Mouse (Mus musculus) gastrocnemius, postnatal 36 days (tissue): ENCODE measurements around the gene Rnf152. TPM values are rescaled to one million over a fixed set of nuclear protein-coding genes. Genes with fewer than 3 reads are reported as not detected.

ENCODE experiments used
- DNase-seq, 2 experiments: peaks; one replicate each; pipeline ENCODE4 v3.0.0; 2022
- intact Hi-C: fragments of 180-260 bp; cut with DNase I; formaldehyde crosslinking; loops from one replicate; pipeline ENCODE4 v1.15.1; 2025
- long read RNA-seq, 2 experiments: library from polyadenylated mRNA; stranded (forward); transcript quantifications; one replicate each; pipeline ENCODE4 v2.0.0; 2021
- total RNA-seq, 2 experiments: library from RNA; stranded (reverse); gene quantifications; 2 replicates each; pipeline ENCODE4 v1.2.3; 2021

The Rnf152 gene
- total RNA-seq: under 1 TPM; 0.41 to 0.49 TPM
- long read RNA-seq, experiment 1, partial matches to known transcripts: 0 of 1 reads
- long read RNA-seq, experiment 1, other reads (novel, unspliced or antisense): 1 of 1 reads
- long read RNA-seq, experiment 2: 0 reads

DNA sequence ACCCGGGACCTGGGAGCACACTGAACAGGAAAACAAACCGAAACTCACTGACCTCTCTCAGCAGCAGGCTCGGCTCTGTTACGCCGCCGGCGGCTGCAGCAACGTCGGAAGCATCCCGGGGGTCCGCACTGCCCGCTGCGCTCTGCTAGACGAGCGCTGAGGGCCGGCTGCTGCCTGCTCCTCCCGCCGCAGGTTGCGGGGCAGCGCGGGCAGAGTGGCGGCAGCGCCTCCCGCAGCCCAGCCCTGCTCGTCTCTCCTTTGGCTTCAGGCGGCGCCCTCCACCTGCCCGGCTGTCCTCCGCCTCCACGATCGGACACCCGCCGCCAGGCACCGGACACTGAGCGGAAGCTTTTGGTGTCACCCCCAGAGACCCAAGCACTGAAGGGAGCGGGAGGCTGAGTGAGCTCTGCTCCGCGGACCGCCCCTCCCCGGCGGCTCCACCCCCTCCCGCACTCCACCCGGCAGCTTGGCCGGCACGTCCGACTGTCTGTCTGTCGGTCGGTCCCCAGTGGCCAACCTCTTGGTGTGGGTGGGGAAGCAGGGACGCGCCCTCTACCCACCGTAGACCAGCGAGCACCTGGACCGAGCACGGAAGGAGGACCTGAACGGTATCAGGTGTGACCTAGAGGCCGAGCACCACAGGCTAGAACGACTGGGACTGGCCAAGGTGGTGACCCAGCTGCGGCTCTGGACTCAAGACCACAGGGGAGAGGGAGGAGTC is at the start of gene Rnf152:
Gene Rnf152 (minus strand): TSS at position 420 of the 721 bp plus-strand sequence.
- DNase-seq: peak; percentile 12 to 27
- intact Hi-C loops: no loop called here

DNA sequence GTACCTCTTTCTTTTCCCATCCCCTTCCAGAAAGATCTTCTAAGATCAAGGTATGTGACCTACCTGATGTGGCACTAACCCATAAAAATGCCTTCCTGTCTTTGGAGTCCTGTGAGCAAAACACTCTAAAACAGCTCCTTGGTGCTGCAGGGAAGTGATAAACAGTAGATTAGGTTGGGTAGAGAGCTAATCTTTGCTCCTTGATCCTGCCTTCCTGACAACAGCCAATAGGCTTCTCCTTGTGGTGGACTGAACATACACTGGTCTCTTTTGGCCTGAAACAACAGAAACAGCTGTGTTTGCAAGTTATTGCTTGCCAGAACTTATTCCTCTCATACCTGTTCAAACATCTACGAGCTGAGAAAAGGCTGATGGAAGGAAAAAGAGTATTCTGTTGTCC is 46.3 kb upstream of the Rnf152 start:
- no peak for DNase-seq
- intact Hi-C loops: no loop called here

DNA sequence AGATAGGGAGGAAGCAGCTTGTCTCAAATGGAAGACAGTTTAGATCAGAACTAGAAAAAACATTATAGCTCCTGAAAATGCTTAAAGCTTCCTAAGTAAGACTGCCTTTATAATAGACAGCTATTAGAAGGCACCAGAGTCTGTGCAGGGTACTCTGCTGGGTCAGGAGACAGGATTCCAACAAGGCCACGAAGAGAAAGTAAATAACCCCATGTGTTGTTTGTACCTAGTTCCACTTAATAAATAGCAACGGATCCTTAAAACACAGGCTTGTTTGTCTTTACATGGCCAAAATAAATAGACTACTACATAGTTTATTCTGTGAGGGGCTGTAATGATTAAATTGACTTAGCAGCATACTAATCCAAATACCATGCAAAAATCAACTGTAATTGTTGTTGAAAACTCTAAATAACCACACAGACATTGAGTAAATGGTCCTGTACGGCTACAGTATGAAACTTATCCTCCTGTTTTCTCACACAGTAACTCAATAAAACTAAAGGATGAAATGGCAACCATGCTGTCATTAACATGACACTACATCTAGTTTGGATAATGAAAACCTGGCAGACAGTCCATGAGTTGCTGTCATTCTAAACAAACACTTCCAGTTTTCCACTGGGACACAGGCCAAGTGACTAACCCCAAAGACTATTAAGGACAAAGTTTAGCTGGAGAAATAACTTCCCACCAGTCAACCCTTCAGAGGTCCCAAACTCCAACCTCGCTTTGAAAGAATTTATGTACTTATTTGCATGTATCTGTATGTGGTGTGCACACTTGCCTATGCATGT is 27.8 kb upstream of the Rnf152 start:
- no peak for DNase-seq
- intact Hi-C loops: no loop called here

DNA sequence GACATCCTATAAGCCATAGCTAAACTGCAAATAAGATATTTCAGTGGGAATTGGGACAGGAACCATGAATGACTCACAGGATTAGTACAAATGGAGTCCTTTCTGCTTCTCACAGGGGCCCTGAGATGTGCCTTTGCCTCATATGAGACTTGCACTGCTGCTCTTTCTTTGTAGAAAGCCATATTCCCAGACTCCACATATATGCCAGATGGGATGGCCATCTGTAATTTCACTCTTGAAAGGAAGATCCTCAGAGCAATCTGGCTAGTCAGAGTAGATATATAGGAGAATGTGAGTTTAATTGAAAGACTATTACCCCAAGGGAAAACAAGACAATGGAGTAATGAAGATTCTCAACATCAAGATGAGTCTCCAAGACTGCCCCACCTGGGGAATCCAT is 21.0 kb upstream of the Rnf152 start:
- DNase-seq: no peak
- intact Hi-C loops: no loop called here

DNA sequence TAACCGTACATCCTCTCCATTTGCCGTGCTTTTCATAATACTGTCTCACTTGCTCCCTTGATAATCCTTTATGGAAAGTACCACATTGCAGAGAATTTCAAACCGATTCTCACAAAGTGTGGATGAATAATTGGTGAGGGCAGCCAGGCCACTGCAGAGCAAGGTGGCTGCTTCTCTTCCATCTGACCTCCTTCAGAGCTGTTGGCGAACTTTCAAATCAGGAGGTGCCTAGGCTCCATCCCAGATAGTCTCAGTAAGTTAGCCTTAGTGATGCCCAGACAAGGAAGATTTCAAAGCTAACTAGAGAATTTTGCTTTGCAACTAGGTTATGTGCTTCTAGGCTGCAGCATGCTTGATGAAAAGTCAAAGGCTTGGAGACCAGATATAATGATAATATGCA is 18.1 kb upstream of the Rnf152 start:
- DNase-seq: no peak
- intact Hi-C loops: no loop called here

DNA sequence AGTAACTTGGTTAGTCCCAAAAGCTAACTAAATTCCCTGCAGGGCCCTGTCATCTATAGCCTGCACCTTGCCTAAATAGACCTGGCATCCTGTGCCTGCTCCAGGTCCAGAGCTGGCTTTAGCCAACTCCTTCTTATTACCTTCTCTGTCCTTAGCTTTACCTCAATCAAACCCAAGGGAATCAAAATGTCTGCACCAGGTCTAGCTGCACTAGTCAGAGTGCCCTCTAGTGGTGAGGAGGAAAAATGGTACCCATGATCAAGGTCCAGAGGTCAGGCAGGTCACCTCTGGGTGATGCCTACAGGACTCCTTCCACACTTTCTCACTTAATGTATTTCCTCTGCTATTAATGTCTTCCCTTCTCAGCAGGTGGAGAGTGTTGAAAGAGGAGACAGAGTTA is 6.2 kb upstream of the Rnf152 start:
- no peak for DNase-seq
- intact Hi-C loops: no loop called here

DNA sequence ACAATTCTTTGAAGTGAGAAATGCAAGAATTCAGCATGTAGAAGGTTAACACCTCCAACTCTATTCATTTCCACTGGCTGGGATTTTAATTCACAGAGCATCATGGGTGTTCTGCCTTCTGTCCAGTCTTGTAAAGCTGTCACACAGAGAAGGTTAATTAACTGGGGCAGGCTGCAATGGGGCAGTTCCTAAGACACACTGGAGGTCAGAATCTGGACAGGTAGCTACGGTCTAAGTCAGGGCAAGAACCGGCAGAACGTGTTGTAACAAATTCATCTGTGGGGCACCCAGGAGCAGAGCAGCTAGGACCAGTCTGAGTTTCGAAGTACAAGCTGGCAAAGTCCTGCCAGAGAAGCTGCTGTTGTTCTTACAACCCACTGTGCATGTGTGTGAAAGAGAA is 2.4 kb upstream of the Rnf152 start:
- intact Hi-C loops: no loop called here
- no peak for DNase-seq

DNA sequence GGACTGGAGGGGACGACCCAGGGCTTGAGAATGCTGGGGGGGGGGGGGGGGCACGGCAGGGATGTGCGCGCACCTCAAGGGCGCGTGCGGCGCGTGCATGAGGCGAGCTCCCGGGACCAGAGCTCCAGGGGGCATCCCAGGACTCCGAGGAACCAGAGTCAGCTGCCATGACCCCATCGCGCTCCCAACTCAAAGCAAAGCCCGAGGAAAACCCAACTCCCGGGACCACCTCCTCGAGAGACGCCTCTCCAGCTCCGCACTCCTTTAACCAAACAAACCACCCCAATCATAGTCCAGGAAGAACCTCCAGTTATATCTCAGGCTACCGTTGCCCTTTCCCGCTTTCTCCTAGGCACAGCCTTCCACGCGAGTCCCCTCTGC is 610 bp downstream of the Rnf152 start:
- peak in 1 of 2 experiments; percentile 18 for DNase-seq
- intact Hi-C loops: no loop called here

DNA sequence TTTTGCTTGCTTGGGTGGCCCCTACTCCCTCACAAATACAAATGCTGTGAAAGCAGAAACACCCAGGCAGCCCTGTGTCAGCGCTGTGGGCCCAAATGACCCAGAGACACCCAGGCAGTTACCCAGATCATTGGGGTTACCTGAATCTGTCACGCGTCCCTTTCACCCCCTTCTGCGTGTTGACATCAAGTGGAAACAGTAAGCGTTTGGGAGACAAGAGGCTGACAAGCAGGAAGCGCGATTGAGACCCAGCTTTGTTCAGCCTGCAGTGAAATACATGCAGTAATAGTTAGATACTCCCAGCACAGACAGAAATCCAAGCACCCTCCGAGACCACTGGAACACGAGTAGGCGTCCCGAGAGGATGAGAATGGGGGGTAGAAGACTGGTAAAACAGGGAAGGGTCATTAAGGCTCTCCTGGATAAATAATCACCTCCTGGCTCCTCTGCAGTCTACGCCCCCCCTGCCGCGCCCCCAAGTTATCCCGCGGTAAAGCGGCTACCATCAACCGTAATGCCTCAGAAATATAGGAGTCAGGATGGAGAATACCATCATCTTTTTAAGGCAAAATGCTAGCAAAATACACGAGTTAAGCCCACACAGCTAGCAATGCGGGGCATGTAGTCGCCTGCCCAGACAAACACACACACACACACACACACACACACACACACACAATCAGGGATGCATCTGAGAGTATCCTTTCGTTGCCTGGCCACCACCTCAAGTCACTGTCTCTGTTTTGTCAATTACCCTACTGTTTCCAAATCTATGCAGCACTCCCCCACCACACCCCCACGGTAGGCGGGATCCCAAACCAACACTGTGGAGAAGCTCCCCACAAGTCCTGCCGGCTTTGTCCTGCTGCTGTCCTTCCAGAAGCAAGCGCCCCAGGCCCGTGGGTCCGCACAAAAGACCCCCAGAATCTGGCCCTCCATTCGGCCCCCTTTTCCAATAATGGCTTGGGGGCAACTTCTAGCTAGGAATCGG is 1.3 kb downstream of the Rnf152 start:
- intact Hi-C loops: no loop called here
- DNase-seq: peak; percentile 24 to 31

DNA sequence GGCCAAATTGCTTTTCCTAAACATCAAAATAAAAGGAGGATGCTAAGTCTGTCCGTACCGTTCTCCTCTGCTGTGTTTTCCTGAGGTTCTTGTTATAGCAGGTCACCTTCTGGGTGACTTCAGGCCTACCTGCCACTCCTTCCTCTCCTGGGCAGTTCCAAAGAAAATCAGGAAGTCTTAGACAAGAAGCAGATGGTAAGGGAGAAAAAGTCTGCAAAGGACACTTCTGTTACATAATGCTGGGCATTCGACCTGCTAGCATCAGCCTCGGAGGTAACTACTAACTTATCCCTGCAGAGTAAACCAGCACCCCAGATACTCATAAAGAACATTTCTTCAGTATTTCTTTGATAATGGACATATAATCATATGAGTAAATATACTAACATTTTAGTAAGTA is 4.7 kb downstream of the Rnf152 start:
- intact Hi-C loops: no loop called here

DNA sequence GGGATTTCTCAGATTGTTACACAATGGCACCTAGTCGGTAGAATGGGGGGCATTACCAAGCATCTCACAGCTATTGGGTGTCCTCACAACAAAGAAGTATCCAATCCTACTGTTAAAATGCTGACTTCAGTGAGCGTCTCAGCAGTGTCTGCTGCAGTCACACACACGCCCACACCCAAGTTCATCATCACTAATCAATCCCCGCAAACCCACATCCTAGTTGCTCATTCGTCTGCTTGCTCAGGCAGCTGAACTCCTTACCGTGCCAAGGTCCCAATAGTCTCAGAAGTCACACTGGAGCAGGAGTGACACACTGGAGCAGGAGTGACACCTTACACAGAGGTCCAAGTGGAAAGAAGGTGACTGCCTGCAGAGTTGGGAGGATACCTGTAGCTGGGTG is 14.2 kb downstream of the Rnf152 start:
- DNase-seq: no peak
- intact Hi-C loops: no loop called here

More for the DNA sequence above, 4.7 kb downstream of the Rnf152 start:
- no peak for DNase-seq

DNA sequence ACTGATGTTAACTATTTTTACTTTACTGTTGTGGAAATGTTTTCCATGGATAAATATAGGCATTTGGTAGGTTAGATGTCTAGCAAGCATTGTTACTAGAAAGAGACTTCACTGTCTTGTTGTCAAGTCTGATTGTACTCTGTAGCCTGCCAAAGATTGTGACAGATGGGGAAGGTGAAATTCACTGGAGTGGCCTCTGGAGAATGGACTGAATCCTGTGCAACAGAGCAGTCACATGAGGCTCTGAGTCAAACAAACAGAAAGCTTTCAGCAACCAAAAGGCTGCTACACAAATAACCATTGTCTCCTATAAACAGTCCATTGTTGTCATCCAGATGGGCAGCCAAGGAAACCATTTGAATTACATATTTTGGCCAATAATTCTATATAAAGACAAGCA is 15.6 kb downstream of the Rnf152 start:
- intact Hi-C loops: no loop called here
- no peak for DNase-seq

DNA sequence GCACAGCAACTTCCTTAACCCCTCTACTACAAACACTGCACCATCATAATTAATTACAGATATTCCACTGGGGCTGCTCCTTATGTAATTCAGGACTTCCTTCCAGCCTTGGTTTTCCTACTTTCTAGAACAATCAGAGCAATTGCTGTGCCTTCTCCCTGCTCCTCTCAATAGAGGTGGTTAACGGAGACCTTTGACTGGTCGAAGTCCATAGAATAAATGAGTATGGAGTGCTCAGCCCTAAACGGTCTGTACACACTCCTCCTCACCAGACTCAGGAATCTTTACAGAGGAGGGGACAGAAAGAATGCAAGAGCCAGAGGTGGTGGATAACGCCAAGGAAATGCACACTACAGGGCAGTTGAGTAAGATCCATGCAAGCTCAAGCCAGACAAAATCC is 19.1 kb downstream of the Rnf152 start:
- DNase-seq: no peak
- intact Hi-C loops: no loop called here

DNA sequence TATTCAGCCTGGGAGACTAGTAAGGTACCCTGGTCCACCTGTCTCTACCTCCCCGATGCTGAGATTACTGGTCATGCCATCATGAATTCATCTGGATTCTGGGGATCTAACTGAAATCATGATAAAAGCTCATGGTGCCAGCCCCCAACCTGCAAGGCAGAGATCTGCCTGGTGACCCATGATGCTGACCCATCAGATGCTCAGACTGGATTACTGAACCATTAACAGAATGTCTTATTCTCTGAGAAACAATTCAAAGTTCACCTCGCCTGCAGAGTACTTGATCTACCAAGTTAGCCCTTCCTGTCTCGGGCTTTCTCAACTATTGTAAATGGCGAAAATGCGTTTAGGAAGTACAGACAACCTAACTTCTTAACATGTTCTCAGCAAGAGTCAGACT is 20.4 kb downstream of the Rnf152 start:
- DNase-seq: no peak
- intact Hi-C loops: no loop called here

DNA sequence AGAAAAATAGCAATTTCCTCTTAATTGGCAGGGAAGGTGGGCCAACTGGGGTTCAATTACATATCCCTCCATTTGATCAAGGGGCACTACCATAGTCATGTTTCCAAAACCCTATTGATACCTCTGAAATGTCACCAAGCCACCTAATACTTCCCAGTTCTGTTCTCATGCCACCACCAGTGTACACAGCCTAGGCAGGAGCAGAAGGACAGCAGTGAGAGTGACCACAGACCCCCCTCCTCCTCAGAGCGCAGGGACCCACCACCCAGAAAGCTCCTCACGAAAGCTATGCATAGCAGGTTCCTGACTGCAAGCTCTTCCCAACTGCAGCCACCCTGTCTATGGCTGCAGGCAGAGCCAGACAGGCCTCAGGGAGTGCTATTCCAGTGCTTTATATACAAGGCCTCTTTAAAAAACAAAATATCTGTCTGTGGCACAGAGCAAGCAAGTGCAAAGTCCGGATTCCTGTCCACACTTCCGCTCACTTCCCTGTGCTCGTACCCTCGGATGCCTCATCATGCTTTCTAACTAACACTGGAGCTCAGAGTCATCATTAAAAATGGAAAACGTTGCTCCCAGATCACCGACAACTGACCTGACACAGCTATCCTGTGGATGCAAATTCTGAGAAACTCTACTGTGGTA is 24.3 kb downstream of the Rnf152 start:
- no peak for DNase-seq
- intact Hi-C loops: no loop called here

DNA sequence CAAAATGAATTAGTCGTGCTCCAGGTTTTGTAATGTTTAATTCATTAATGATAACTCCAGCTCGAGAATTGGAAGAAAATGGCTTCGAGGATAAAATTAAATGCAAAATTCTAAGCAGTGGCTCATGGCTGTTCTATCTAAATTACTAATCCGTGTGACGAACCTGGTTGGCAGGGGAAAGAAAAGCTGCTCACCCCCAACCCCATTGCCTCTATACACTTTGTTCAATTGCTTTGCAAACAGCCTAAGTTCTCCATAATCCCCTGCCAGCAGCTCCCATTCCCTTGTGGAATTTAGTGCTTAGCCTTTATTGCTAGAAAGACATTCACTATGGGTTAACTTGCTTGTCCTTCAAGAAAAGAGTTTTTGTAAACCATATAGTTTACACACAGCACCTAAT is 24.9 kb downstream of the Rnf152 start:
- intact Hi-C loops: no loop called here

DNA sequence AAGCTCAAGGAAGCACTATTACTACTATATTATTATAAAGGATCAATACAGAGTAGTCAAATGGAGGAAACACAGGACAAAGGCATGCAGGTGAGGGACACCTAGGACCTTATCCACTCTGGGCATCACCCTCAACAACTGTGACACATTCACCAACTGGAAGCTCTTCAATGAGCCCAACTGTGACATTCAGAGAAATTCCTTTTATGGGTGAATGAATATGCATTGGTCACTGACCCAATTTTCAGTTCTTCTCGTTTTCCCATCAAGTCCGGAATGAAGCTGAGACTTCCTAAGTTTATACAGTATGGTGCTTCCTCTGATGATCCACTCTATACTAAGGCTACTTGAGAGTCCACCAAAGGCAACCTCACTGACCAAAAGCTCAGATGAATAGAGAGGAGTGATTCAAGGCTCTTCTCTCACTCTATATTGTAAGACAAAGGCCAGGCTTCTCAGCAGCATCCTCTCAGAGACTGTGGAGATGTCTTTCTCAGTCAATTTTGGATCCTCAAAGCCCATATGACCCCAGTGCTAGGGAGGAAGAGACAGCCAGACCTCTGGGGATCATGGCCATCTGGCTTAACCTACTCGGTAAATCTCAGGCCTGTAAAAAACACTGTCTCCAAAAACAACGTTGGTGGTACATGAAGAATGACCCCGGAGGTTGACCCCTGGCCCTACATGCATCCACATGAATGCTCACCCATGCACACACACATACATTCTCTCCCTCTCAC is 25.8 kb downstream of the Rnf152 start:
- no peak for DNase-seq
- intact Hi-C loops: no loop called here

More for the DNA sequence above, 24.9 kb downstream of the Rnf152 start:
- no peak for DNase-seq

DNA sequence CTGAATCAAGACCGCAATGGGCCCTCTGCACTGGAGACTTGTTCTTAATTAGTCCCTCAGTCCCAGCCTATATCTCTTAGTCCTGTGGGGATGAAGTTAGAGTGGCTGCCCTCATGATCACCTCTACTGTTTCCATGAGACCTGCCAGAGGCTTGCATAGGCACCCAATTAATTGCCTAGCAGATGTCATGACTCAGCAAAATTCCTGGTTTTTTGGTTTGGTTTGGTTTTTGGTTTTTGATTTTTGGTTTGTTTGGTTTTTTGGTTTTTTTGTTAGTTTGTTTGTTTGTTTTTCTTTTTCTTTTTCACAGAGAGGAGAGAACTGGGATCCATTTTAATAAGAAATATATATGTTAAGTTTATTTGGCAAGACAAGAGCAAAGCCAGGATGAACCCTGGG is 28.7 kb downstream of the Rnf152 start:
- intact Hi-C loops: no loop called here

DNA sequence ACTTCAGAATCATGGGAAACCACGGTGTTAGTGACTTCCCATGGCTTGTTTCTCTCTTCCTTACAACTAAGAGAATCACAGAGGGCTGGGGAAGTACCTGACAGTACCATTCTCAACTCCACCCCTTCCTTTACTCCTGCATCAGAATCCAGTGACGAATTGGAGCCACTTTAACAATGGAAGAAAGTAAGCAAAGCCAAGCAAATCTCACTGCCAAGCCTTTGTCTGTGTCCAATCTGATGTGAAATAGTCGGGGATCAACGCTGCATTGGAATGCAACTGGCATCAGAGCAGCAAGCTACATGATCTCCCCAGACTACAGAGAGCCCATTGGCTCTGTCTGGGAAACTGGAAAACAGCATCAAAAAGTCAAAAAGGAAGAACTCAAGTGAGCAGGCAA is 31.9 kb downstream of the Rnf152 start:
- intact Hi-C loops: no loop called here
- no peak for DNase-seq

More for the DNA sequence above, 28.7 kb downstream of the Rnf152 start:
- DNase-seq: no peak
